Mouse (Mus musculus) embryonic facial prominence, embryonic 11.5 days (tissue): Measurements from ENCODE around the gene Glrx2. TPM values are rescaled to one million over a fixed set of nuclear protein-coding genes. Genes with fewer than 3 reads are reported as not detected.

Source experiments
- ATAC-seq: fragments of 200-750 bp; cut with Nextera tagmentation; replicated peaks from 2 replicates; pipeline ENCODE4 v1.8.0; 2017; ENCODE audit warnings: low read depth; ENCODE audit not compliant: insufficient number of reproducible peaks, low FRiP score, low TSS enrichment
- DNase-seq: peaks from one replicate; pipeline ENCODE4 v3.0.0-alpha.2; 2015; ENCODE audit warnings: low spot score
- H3K27ac ChIP-seq: fragments of 300-500 bp; sonication (generic); replicated peaks from 2 replicates; pipeline ENCODE4 v1.5.1; 2014; ENCODE audit warnings: mild to moderate bottlenecking, low read depth, low read length, control low read depth
- H3K27me3 ChIP-seq: fragments of 300-500 bp; sonication (generic); 2 replicates; pipeline ENCODE4 v1.6.1; 2014; ENCODE audit warnings: mild to moderate bottlenecking, low read length, moderate library complexity, mixed read lengths; ENCODE audit not compliant: control insufficient read depth, insufficient read depth
- H3K36me3 ChIP-seq: fragments of 300-500 bp; sonication (generic); replicated peaks from 2 replicates; pipeline ENCODE4 v1.6.1; 2014; ENCODE audit warnings: low read depth, mild to moderate bottlenecking, low read length, moderate library complexity, mixed read lengths; ENCODE audit not compliant: control insufficient read depth, insufficient read depth
- H3K4me1 ChIP-seq: fragments of 300-500 bp; sonication (generic); 2 replicates; pipeline ENCODE4 v1.6.1; 2014; ENCODE audit warnings: low read length, mixed read lengths; ENCODE audit not compliant: control insufficient read depth, insufficient read depth
- H3K4me2 ChIP-seq: fragments of 300-500 bp; sonication (generic); 2 replicates; pipeline ENCODE4 v1.6.1; 2014; ENCODE audit warnings: low read depth, mild to moderate bottlenecking, control low read depth, low read length, moderate library complexity
- H3K4me3 ChIP-seq: fragments of 300-500 bp; sonication (generic); 2 replicates; pipeline ENCODE4 v1.5.1; 2014; ENCODE audit warnings: low read depth, low read length, control low read depth
- H3K9ac ChIP-seq: fragments of 300-500 bp; sonication (generic); replicated peaks from 2 replicates; pipeline ENCODE4 v1.6.1; 2014; ENCODE audit warnings: mild to moderate bottlenecking, control low read depth, low read length
- H3K9me3 ChIP-seq: fragments of 300-500 bp; sonication (generic); replicated peaks from 2 replicates; pipeline ENCODE4 v1.6.1; 2016; ENCODE audit warnings: mild to moderate bottlenecking, low read length, inconsistent platforms, mixed read lengths; ENCODE audit not compliant: control insufficient read depth
- WGBS: fragments of 180-500 bp; shearing (Covaris S2); extraction: QIAGEN DNeasy Blood & Tissue Kit; methylation state at CpG from one replicate; pipeline ENCODE4 v1.1.7; 2014; 5-methylcytosine and 5-hydroxymethylcytosine counted together
- polyA plus RNA-seq: library from polyadenylated mRNA; unstranded; fragments of >200 nt; fragmentation: Nextera tagmentation; extraction: Ambion mirVana; gene quantifications from 2 replicates; pipeline ENCODE4 v1.2.1, GENCODE M21; 2014

Glrx2 gene
- polyA plus RNA-seq, 1 experiment from 2014 or later = 87.3 TPM

DNA sequence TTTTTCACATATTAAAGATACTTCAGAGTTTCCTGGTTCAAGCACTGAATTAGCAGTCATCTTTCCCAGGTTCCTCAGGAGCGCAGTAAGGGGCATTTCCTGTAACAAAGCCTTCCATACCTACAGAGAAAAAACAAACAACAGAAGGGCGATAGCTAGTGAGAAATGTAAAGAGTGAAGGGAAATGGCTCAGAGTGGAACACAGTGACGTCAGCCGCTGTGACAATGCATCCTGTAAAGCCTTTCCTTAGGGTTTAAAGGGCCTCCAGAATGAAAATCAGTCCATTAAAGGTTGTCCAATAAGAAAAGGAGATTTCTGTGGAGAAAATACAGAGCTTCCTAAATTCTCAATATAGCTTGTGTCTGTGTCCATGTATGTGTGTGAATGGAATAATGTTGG, 49.7 kb downstream of the Glrx2 start:
- no peak overlapping the region for H3K9ac ChIP-seq
- DNase-seq = no peak
- no peak overlapping the region for H3K27ac ChIP-seq
- H3K36me3 ChIP-seq = peaks cover 2% of the 10 kb centered on the region; the same call in 1 of the 2 replicates
- no peaks in the 10 kb centered on the region for H3K27me3 ChIP-seq
- H3K4me1 ChIP-seq = no peaks in the 10 kb centered on the region
- H3K4me2 ChIP-seq = no peak overlapping the region
- no peak overlapping the region for H3K4me3 ChIP-seq
- WGBS = 88% methylated on average over 4 of the region's 4 CpGs
- H3K9me3 ChIP-seq = no peaks in the 10 kb centered on the region
- no peak for ATAC-seq

GRCm38 (mm10) chr1:143766238-143766637, 50.1 kb downstream of the Glrx2 start:
- no peak for ATAC-seq
- Histone ChIP-seq H3K36me3 (0 out of 2 replicates have a peak, but pooled peaks cover 2% of the 10 kb centered on the region), H3K4me2 (no peak overlapping the region), H3K27me3 (no peaks in the 10 kb centered on the region), H3K27ac (no peak overlapping the region), H3K9ac (no peak overlapping the region), H3K4me1 (no peaks in the 10 kb centered on the region), H3K4me3 (no peak overlapping the region), H3K9me3 (no peaks in the 10 kb centered on the region)
- WGBS = 90% methylated on average over 6 of the region's 6 CpGs
- DNase-seq = no peak

- WGBS = 63% methylated on average over 20 of the region's 20 CpGs
- H3K4me2 ChIP-seq = no peak overlapping the region
- no peak overlapping the region for H3K4me3 ChIP-seq
- H3K36me3 ChIP-seq = 0 out of 2 replicates have a peak, but pooled peaks cover 2% of the 10 kb centered on the region
- H3K9ac ChIP-seq = no peak overlapping the region
- no peak overlapping the region for H3K27ac ChIP-seq
- no peaks in the 10 kb centered on the region for H3K9me3 ChIP-seq
- no peaks in the 10 kb centered on the region for H3K4me1 ChIP-seq
- ATAC-seq (no peak), DNase-seq (no peak)
- H3K27me3 ChIP-seq = no peaks in the 10 kb centered on the region
Observed at GRCm38 (mm10) chr1:143770444-143771109, 54.4 kb downstream of the Glrx2 start.

DNA sequence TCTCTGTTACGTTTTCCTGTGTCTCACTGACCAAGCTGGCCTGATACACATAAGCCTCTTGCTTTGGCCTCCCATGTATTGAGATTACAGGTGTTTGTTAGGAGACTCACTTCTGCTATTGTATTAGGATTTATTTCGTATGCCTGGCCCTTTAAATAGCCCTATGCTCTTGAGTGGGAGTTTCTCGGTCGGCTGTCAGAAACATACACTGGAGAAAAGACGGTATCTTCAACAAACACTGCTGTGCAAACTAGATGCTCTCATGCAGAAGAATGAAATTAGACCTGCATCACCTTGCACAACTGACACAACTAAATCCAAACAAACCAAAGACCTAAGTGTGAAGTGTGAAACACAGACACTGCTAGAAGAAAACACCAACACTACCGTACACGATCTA, 56.9 kb downstream of the Glrx2 start:
- H3K27me3 ChIP-seq = no peaks in the 10 kb centered on the region
- no peak overlapping the region for H3K9ac ChIP-seq
- no peak overlapping the region for H3K4me3 ChIP-seq
- 83% methylated on average over 7 of the region's 7 CpGs for WGBS
- no peak overlapping the region for H3K27ac ChIP-seq
- no peak for ATAC-seq
- H3K4me1 ChIP-seq = no peaks in the 10 kb centered on the region
- 0 out of 2 replicates have a peak, but pooled peaks cover 2% of the 10 kb centered on the region for H3K36me3 ChIP-seq
- H3K9me3 ChIP-seq = no peaks in the 10 kb centered on the region
- no peak for DNase-seq
- no peak overlapping the region for H3K4me2 ChIP-seq

GRCm38 (mm10) chr1:143773909-143774308, 57.8 kb downstream of the Glrx2 start:
- H3K27ac ChIP-seq = no peak overlapping the region
- no peak overlapping the region for H3K9ac ChIP-seq
- no peak overlapping the region for H3K4me3 ChIP-seq
- no peaks in the 10 kb centered on the region for H3K9me3 ChIP-seq
- 0 out of 2 replicates have a peak, but pooled peaks cover 2% of the 10 kb centered on the region for H3K36me3 ChIP-seq
- ATAC-seq (no peak), DNase-seq (no peak)
- H3K4me2 ChIP-seq = no peak overlapping the region
- WGBS = 89% methylated on average over 6 of the region's 6 CpGs
- H3K4me1 ChIP-seq = no peaks in the 10 kb centered on the region
- no peaks in the 10 kb centered on the region for H3K27me3 ChIP-seq

- Histone ChIP-seq H3K4me3 (peak within 1 kb of the TSS; percentile 87), H3K4me1 (no peaks in the 10 kb centered on the region), H3K4me2 (peak within 1 kb of the TSS; percentile 60), H3K27me3 (no peaks in the 10 kb centered on the region), H3K36me3 (no peaks in the 10 kb centered on the region), H3K9ac (peak within 1 kb of the TSS; percentile 82), H3K27ac (peak within 1 kb of the TSS; percentile 52), H3K9me3 (no peaks in the 10 kb centered on the region)
- ATAC-seq (peak; percentile 97), DNase-seq (peak; percentile 97)
- under 1% methylated on average over 74 of the region's 84 CpGs for WGBS
Observed at GRCm38 (mm10) chr1:143776446-143777411, 60.6 kb downstream of the Glrx2 start, which contains the start of the genes Trove2 and Uchl5. Trove2 (minus strand) TSS chr1:143777068. Uchl5 (plus strand) TSS chr1:143777272.

- H3K9ac ChIP-seq = peak overlapping the region; percentile 82
- H3K27me3 ChIP-seq = no peaks in the 10 kb centered on the region
- under 1% methylated on average over 38 of the region's 39 CpGs for WGBS
- DNase-seq (peak; percentile 17), ATAC-seq (peak; percentile 57; the same call in 1 of the 2 replicates)
- H3K4me3 ChIP-seq = peak overlapping the region; percentile 87
- H3K27ac ChIP-seq = peak overlapping the region; percentile 52
- no peaks in the 10 kb centered on the region for H3K4me1 ChIP-seq
- H3K4me2 ChIP-seq = peak overlapping the region; percentile 60
- H3K9me3 ChIP-seq = no peaks in the 10 kb centered on the region
- no peaks in the 10 kb centered on the region for H3K36me3 ChIP-seq
Observed at GRCm38 (mm10) chr1:143777558-143778218, 61.5 kb downstream of the Glrx2 start.
